Mouse (Mus musculus): ENCODE data around the gene Cnih4. TPM values are rescaled to one million over a fixed set of nuclear protein-coding genes. Genes with fewer than 3 reads are reported as not detected.
A peak's percentile ranks its signal among the peaks of the same experiment; 100 is the strongest.

Gene Cnih4
- total and polyA plus RNA-seq, 3 experiments: 69.4 to 141 TPM; not detected in 1

DNA sequence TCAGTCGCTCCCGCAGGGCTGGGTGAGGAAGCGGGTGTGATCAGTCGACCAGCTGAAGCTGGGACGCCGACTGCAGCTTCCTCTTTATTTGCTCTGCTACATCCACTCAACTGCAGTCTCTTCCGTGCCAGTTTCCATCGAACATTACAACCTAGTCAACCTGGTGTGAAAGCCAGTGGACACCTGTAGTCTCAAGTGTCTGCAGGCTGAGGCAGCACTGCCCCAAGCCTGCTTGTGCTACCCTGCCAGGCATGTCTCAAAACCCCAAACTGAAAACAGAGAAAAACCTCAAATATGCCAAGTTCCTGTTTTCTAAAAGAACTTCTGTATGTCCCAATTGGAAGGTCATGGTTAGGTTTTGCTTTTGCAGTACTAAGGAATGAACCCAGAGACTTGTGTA is 25.7 kb downstream of the Cnih4 start (continued):
- peak; percentile 44; the same call in 1 of the 2 replicates for TF ChIP-seq ELF1 (IDR thresholded peaks at IDR 0.05; ENCODE audit: low read depth, low read length)
- TF ChIP-seq TCF12 (IDR thresholded peaks at IDR 0.05; ENCODE audit: low read depth, low read length): peak; percentile 19; the same call in 1 of the 2 replicates
- no peak for TF ChIP-seq KAT2A (conservative IDR thresholded peaks at IDR 0.05; ENCODE audit: low read depth, low read length)
- 0 out of 2 replicates have a peak, but pooled peaks have one; percentile 25 for TF ChIP-seq TBP (IDR thresholded peaks at IDR 0.05; ENCODE audit: low read depth, low read length)
- 0 out of 2 replicates have a peak, but pooled peaks have one; percentile 47 for TF ChIP-seq MAX (IDR thresholded peaks at IDR 0.05; ENCODE audit: low read length)
- TF ChIP-seq JUND (IDR thresholded peaks at IDR 0.05; ENCODE audit: low read depth, low read length): no peak
- no peak for TF ChIP-seq RAD21 (IDR thresholded peaks at IDR 0.05; ENCODE audit: low read depth, low read length)

- Histone ChIP-seq H3K27ac (ENCODE audit: control insufficient read depth, low read depth, low read length) (no peak overlapping the region), H3K4me3 (ENCODE audit: control insufficient read depth in 1 of 2, insufficient read depth in 1 of 2, low read depth in 2 of 2, low read length in 2 of 2) (no peak overlapping the region), H3K9ac (ENCODE audit: control insufficient read depth, low read depth, low read length, poor library complexity, severe bottlenecking) (no peak overlapping the region), H3K27me3 (ENCODE audit: control insufficient read depth in 1 of 2, insufficient read depth in 2 of 2, low read length in 2 of 2) (no peaks in the 10 kb centered on the region), H3K79me2 (ENCODE audit: control insufficient read depth, insufficient read depth, low read length, poor library complexity) (no peaks in the 10 kb centered on the region), H3K4me1 (ENCODE audit: control insufficient read depth in 1 of 2, insufficient read depth in 2 of 2, low read length in 2 of 2) (peaks cover 3 to 9% of the 10 kb centered on the region in 2 experiments; a peak in 3 of 4 replicates), H3K9me3 (replicated peaks; ENCODE audit: insufficient read depth, low read length) (no peaks in the 10 kb centered on the region), H3K36me3 (ENCODE audit: control insufficient read depth in 1 of 2, insufficient read depth in 2 of 2, low read length in 2 of 2) (peaks cover 9 to 32% of the 10 kb centered on the region in 2 experiments)
- TF ChIP-seq E2F4 (IDR thresholded peaks at IDR 0.05; ENCODE audit: borderline replicate concordance, low read depth, low read length): no peak
- no peak for TF ChIP-seq CTCF (IDR thresholded peaks at IDR 0.05 in 2 of 3, conservative IDR thresholded peaks at IDR 0.05 in 1 of 3; ENCODE audit: control insufficient read depth in 1 of 3, insufficient read depth in 1 of 3, low read depth in 2 of 3, low read length in 3 of 3, poor library complexity in 1 of 3, severe bottlenecking in 1 of 3)
- no peak for DNase-seq (ENCODE audit: low read depth, low spot score)
Observed at GRCm38 (mm10) chr1:181188925-181189324, 44.4 kb downstream of the Cnih4 start.

DNA sequence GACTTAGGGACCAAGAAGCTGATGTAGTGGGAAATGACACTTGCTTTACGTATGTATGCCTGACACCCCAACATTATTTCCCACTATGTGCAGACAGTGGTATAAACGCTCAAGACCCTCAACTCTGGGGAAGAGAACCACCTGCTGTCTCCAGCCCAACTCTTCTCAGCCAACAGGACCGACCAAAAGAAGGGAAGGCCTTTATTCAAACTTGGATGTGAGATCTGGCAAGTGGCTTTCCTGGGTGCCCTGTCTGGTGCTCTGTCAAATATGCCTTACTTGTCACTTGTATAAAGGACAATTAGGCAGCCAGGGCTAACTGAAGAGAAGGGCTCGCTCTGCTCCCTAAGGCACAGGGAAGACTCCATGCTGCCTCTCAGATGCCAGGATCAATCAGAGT is 55.0 kb downstream of the Cnih4 start:
- no peak for DNase-seq (ENCODE audit: low read depth, low spot score)
- H3K4me3 ChIP-seq (ENCODE audit: control insufficient read depth in 1 of 2, insufficient read depth in 1 of 2, low read depth in 2 of 2, low read length in 2 of 2): no peak overlapping the region
- no peaks in the 10 kb centered on the region for H3K4me1 ChIP-seq (ENCODE audit: control insufficient read depth in 1 of 2, insufficient read depth in 2 of 2, low read length in 2 of 2)
- H3K9ac ChIP-seq (ENCODE audit: control insufficient read depth, low read depth, low read length, poor library complexity, severe bottlenecking): no peak overlapping the region
- no peaks in the 10 kb centered on the region; the same call in 1 of the 2 replicates for H3K79me2 ChIP-seq (ENCODE audit: control insufficient read depth, insufficient read depth, low read length, poor library complexity)
- peaks cover 0 to 57% of the 10 kb centered on the region in 2 experiments; a peak in 2 of 4 replicates for H3K36me3 ChIP-seq (ENCODE audit: control insufficient read depth in 1 of 2, insufficient read depth in 2 of 2, low read length in 2 of 2)
- no peak for TF ChIP-seq CTCF (IDR thresholded peaks at IDR 0.05 in 2 of 3, conservative IDR thresholded peaks at IDR 0.05 in 1 of 3; ENCODE audit: control insufficient read depth in 1 of 3, insufficient read depth in 1 of 3, low read depth in 2 of 3, low read length in 3 of 3, poor library complexity in 1 of 3, severe bottlenecking in 1 of 3)
- no peak for TF ChIP-seq POLR2AphosphoS5 (IDR thresholded peaks at IDR 0.05; ENCODE audit: borderline replicate concordance, low read depth, low read length)
- TF ChIP-seq GABPA (IDR thresholded peaks at IDR 0.05; ENCODE audit: low read depth, low read length): no peak
- TF ChIP-seq ZC3H11A (IDR thresholded peaks at IDR 0.05; ENCODE audit: low read depth, low read length): no peak
- TF ChIP-seq POLR2A (IDR thresholded peaks at IDR 0.05; ENCODE audit: control insufficient read depth in 1 of 2, insufficient read depth in 1 of 2, low read depth in 1 of 2, low read length in 2 of 2, poor library complexity in 1 of 2): no peak
- TF ChIP-seq CHD1 (IDR thresholded peaks at IDR 0.05; ENCODE audit: low read depth, low read length): no peak
- TF ChIP-seq SIN3A (IDR thresholded peaks at IDR 0.05; ENCODE audit: low read length): no peak
- no peak for TF ChIP-seq TCF12 (IDR thresholded peaks at IDR 0.05; ENCODE audit: low read depth, low read length)
- TF ChIP-seq MAX (IDR thresholded peaks at IDR 0.05; ENCODE audit: low read length): no peak
- no peak for TF ChIP-seq KAT2A (conservative IDR thresholded peaks at IDR 0.05; ENCODE audit: low read depth, low read length)
- TF ChIP-seq ZKSCAN1 (IDR thresholded peaks at IDR 0.05; ENCODE audit: low read depth, low read length): no peak
- TF ChIP-seq NRF1 (IDR thresholded peaks at IDR 0.05; ENCODE audit: insufficient read depth, low read depth, low read length, poor library complexity, severe bottlenecking): no peak
- TF ChIP-seq ETS1 (IDR thresholded peaks at IDR 0.05; ENCODE audit: low read depth, low read length): no peak
- no peaks in the 10 kb centered on the region for H3K27me3 ChIP-seq (ENCODE audit: control insufficient read depth in 1 of 2, insufficient read depth in 2 of 2, low read length in 2 of 2)
- no peaks in the 10 kb centered on the region for H3K9me3 ChIP-seq (replicated peaks; ENCODE audit: insufficient read depth, low read length)
- no peak overlapping the region for H3K27ac ChIP-seq (ENCODE audit: control insufficient read depth, low read depth, low read length)

Measured in MEL (cell line).